Mouse (Mus musculus): Measurements from ENCODE around the gene Plscr3. TPM values are rescaled to one million over a fixed set of nuclear protein-coding genes. Genes with fewer than 3 reads are reported as not detected.

The Plscr3 gene
- polyA plus RNA-seq, 1 experiment = 35.4 TPM

DNA sequence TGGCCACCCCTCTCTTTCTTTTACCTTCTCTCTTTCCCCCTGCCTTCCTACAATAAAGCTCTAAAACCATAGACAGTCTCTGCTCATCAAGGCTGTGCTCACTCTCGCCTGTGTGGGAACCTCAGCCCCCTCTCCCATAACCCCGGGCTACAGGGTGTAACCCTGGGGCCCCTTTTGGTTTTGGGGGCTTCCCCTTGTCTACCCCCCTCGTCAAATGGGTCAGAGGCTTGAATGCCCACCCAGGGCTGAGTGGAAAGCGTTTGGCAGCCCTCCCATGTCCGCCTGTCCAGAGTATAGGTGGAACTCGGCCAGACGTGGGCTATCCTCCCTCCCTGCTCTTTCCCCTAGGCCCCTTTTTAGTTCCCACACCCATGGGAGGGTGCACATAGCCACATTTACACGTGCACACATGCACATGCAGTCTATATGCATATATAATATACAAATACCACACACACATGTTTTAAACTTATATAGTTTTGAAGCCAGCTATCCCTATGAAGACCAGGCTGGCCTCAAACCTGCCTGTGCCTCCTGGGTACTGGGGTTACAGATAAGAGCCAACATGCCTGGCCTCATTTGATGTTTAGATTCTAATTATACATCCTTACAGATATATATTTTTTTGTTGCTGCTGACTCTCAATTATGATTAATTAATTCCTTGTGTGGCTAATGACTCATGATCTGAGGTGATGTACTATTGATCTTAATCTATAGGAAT lies 18.1 kb downstream of the Plscr3 start:
- H3K27ac ChIP-seq (ENCODE audit: insufficient read depth, low read length) = no peak overlapping the region
- no peak for DNase-seq (ENCODE audit: low read depth in 1 of 2, low spot score in 2 of 2)
- no peaks in the 10 kb centered on the region for H3K36me3 ChIP-seq (ENCODE audit: control insufficient read depth, insufficient read depth, low read length)
- H3K27me3 ChIP-seq (ENCODE audit: control insufficient read depth, insufficient read depth, low read length) = no peaks in the 10 kb centered on the region
- TF ChIP-seq CTCF (IDR thresholded peaks at IDR 0.05; ENCODE audit: extremely low read depth, insufficient read depth, insufficient read length, insufficient replicate concordance) (no peak), POLR2A (IDR thresholded peaks at IDR 0.05; ENCODE audit: low read depth, low read length) (no peak)
- H3K4me3 ChIP-seq (ENCODE audit: extremely low read depth, insufficient read depth, insufficient read length) = no peak overlapping the region
- 50% methylated on average over 8 of the region's 8 CpGs for WGBS
- H3K4me1 ChIP-seq (ENCODE audit: control insufficient read depth, insufficient read depth, insufficient read length) = no peaks in the 10 kb centered on the region

DNA sequence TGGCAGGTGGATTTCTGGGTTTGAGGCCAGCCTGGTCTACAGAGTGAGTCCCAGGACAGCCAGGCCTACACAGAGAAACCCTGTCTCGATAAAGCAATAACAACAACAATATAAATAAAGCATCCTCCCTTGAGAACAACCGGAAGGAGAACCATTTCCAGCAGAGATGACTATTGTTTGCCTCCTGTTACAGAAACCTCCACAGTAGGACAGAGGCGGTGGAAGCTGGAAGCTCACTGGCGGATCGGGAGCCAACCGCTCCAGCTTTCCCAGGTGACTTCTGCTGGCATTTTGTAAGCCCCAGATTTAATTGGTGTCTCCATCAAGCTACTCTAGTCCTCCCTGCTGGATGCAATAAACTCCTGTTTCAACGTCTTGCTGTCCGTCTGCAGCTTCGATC lies 19.4 kb downstream of the Plscr3 start:
- WGBS = 92% methylated on average over 9 of the region's 9 CpGs
- H3K4me3 ChIP-seq (ENCODE audit: extremely low read depth, insufficient read depth, insufficient read length) = no peak overlapping the region
- H3K27me3 ChIP-seq (ENCODE audit: control insufficient read depth, insufficient read depth, low read length) = no peaks in the 10 kb centered on the region
- TF ChIP-seq CTCF (IDR thresholded peaks at IDR 0.05; ENCODE audit: extremely low read depth, insufficient read depth, insufficient read length, insufficient replicate concordance) = no peak
- no peak for TF ChIP-seq POLR2A (IDR thresholded peaks at IDR 0.05; ENCODE audit: low read depth, low read length)
- no peaks in the 10 kb centered on the region for H3K36me3 ChIP-seq (ENCODE audit: control insufficient read depth, insufficient read depth, low read length)
- H3K4me1 ChIP-seq (ENCODE audit: control insufficient read depth, insufficient read depth, insufficient read length) = no peaks in the 10 kb centered on the region
- no peak overlapping the region for H3K27ac ChIP-seq (ENCODE audit: insufficient read depth, low read length)
- no peak for DNase-seq (ENCODE audit: low read depth in 1 of 2, low spot score in 2 of 2)

DNA sequence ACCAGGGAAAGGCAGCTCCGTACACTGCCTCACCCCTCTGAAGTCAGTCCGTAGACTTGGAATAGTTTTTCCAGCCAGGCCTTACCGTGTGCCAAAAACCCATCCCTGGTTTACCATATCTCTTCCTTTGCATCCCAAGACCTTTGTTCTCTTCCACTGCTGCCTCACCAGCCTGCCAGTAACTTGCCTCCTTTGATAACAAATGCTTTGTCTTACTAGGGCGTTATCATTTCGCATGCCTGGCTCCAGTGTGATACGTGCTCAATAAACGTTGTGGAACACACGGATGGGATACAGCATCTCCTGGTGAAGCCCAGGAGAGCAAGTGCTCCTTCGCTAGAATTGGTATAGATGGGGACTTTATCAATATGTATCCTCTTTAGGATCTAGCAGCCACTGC lies 21.2 kb downstream of the Plscr3 start:
- Histone ChIP-seq H3K27ac (ENCODE audit: insufficient read depth, low read length) (no peak overlapping the region), H3K4me3 (ENCODE audit: extremely low read depth, insufficient read depth, insufficient read length) (no peak overlapping the region), H3K36me3 (ENCODE audit: control insufficient read depth, insufficient read depth, low read length) (no peaks in the 10 kb centered on the region), H3K4me1 (ENCODE audit: control insufficient read depth, insufficient read depth, insufficient read length) (no peaks in the 10 kb centered on the region), H3K27me3 (ENCODE audit: control insufficient read depth, insufficient read depth, low read length) (no peaks in the 10 kb centered on the region)
- DNase-seq (ENCODE audit: low read depth in 1 of 2, low spot score in 2 of 2) = no peak
- WGBS = 82% methylated on average over 9 of the region's 9 CpGs
- no peak for TF ChIP-seq CTCF (IDR thresholded peaks at IDR 0.05; ENCODE audit: extremely low read depth, insufficient read depth, insufficient read length, insufficient replicate concordance)
- no peak for TF ChIP-seq POLR2A (IDR thresholded peaks at IDR 0.05; ENCODE audit: low read depth, low read length)

DNA sequence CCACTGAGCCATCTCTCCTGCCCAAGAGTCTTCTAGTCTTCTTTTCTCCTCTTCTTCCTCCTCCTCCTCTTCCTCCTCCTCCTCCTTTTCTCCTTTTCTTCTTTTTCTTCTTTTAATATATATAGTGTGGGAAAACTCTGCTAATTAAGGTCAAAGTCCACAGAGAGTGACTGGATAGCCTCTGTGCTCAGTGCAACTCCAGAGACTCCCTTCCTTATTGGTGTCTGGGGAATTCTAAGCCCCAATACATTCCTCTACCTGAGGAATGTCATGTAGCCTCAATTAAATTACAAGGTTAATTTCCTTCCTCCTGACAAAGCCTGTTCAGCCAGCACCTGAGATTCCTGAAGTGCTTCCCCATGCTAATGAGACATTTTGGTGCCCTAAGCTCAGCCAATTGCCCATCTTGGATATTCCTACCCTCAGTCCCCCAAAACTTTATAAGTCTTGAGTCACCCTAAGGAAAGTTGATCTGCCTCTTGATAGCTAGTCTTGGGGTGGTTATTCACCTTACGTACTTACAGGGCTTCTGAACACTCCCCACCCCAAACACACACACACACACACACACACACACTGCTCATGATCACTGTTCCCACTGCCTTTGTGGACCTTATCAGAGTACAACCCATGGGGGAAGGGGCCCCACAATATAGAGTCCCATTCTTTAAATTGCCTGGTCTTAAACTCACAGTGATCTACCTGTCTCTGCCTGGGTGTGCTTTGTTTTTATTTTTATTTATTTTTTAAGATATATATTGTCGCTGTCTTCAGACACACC lies 24.3 kb downstream of the Plscr3 start:
- TF ChIP-seq CTCF (IDR thresholded peaks at IDR 0.05; ENCODE audit: extremely low read depth, insufficient read depth, insufficient read length, insufficient replicate concordance) (no peak), POLR2A (IDR thresholded peaks at IDR 0.05; ENCODE audit: low read depth, low read length) (no peak)
- H3K27ac ChIP-seq (ENCODE audit: insufficient read depth, low read length) = no peak overlapping the region
- no peaks in the 10 kb centered on the region for H3K36me3 ChIP-seq (ENCODE audit: control insufficient read depth, insufficient read depth, low read length)
- WGBS = 93% methylated on average over 2 of the region's 2 CpGs
- no peak for DNase-seq (ENCODE audit: low read depth in 1 of 2, low spot score in 2 of 2)
- H3K4me1 ChIP-seq (ENCODE audit: control insufficient read depth, insufficient read depth, insufficient read length) = no peaks in the 10 kb centered on the region
- H3K4me3 ChIP-seq (ENCODE audit: extremely low read depth, insufficient read depth, insufficient read length) = no peak overlapping the region
- H3K27me3 ChIP-seq (ENCODE audit: control insufficient read depth, insufficient read depth, low read length) = no peaks in the 10 kb centered on the region

DNA sequence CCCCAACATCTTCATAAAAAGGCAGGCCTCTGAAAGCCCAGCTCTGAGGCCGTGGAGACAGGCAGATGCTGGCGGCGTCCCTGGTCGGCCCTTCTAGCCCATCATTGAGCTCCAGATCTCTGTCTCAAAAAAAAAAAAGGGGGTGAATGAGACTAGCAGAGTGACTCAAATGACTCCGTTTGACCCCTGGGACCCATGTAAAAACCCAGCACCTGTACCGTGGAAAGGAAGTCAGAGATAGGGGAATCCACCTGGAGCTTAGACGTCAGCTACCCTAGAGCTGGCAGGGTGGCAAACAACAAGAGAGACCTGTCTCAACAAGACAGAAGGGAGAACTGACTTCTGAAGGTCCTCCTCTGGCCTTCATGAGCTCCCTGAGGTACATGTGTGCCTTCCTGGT lies 25.6 kb downstream of the Plscr3 start:
- Histone ChIP-seq H3K36me3 (ENCODE audit: control insufficient read depth, insufficient read depth, low read length) (no peaks in the 10 kb centered on the region), H3K27ac (ENCODE audit: insufficient read depth, low read length) (no peak overlapping the region), H3K4me3 (ENCODE audit: extremely low read depth, insufficient read depth, insufficient read length) (no peak overlapping the region), H3K4me1 (ENCODE audit: control insufficient read depth, insufficient read depth, insufficient read length) (no peaks in the 10 kb centered on the region), H3K27me3 (ENCODE audit: control insufficient read depth, insufficient read depth, low read length) (no peaks in the 10 kb centered on the region)
- no peak for DNase-seq (ENCODE audit: low read depth in 1 of 2, low spot score in 2 of 2)
- TF ChIP-seq CTCF (IDR thresholded peaks at IDR 0.05; ENCODE audit: extremely low read depth, insufficient read depth, insufficient read length, insufficient replicate concordance) = no peak
- TF ChIP-seq POLR2A (IDR thresholded peaks at IDR 0.05; ENCODE audit: low read depth, low read length) = no peak
- WGBS = 86% methylated on average over 7 of the region's 7 CpGs

DNA sequence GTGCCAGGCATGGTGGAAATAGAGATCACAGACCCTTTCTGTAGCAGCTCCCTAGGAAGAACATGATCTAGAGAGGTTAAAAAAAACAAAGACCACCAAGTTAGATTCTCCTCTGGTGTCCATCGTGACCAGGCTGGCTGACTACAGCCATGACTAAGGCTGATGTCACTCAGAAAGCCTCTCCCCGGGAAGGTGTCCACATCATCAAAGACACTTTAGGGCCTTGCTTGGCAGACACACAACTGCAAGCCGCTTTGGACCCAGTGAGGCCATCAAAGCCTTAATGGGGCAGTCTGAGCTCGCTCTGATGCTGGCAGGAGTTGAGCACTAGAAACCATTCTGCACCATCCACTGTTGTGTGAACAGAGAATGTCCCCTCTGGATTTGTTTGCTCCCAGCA lies 26.3 kb downstream of the Plscr3 start:
- no peak for DNase-seq (ENCODE audit: low read depth in 1 of 2, low spot score in 2 of 2)
- no peak for TF ChIP-seq POLR2A (IDR thresholded peaks at IDR 0.05; ENCODE audit: low read depth, low read length)
- TF ChIP-seq CTCF (IDR thresholded peaks at IDR 0.05; ENCODE audit: extremely low read depth, insufficient read depth, insufficient read length, insufficient replicate concordance) = no peak
- 84% methylated on average over 4 of the region's 4 CpGs for whole genome bisulfite sequencing
- no peaks in the 10 kb centered on the region for H3K36me3 ChIP-seq (ENCODE audit: control insufficient read depth, insufficient read depth, low read length)
- no peaks in the 10 kb centered on the region for H3K4me1 ChIP-seq (ENCODE audit: control insufficient read depth, insufficient read depth, insufficient read length)
- H3K4me3 ChIP-seq (ENCODE audit: extremely low read depth, insufficient read depth, insufficient read length) = no peak overlapping the region
- H3K27ac ChIP-seq (ENCODE audit: insufficient read depth, low read length) = no peak overlapping the region
- H3K27me3 ChIP-seq (ENCODE audit: control insufficient read depth, insufficient read depth, low read length) = no peaks in the 10 kb centered on the region

DNA sequence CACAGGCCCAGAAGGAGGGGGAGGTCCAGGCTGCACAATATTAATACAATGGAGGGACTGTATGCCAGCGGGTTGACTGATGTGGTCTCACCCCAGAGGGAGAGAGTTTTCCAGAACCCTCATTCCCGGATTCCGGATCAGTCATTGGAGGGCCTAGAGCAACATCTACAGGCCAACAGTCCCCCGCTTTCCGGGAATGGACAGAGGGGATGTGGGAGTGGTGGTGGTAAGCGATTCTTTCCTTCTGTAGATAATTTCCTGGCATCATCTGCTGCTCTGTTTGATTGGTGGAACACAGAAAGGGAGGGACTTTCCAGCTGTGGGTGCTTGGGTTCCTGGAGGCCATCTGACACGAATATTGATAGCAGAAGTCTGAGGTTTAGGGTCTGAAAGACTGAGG lies 30.0 kb downstream of the Plscr3 start:
- 39% methylated on average over 7 of the region's 7 CpGs for WGBS
- DNase-seq (ENCODE audit: low read depth in 1 of 2, low spot score in 2 of 2) = no peak
- Histone ChIP-seq H3K36me3 (ENCODE audit: control insufficient read depth, insufficient read depth, low read length) (no peaks in the 10 kb centered on the region), H3K4me1 (ENCODE audit: control insufficient read depth, insufficient read depth, insufficient read length) (no peaks in the 10 kb centered on the region), H3K27ac (ENCODE audit: insufficient read depth, low read length) (no peak overlapping the region; the same call in 1 of the 2 replicates), H3K27me3 (ENCODE audit: control insufficient read depth, insufficient read depth, low read length) (no peaks in the 10 kb centered on the region), H3K4me3 (ENCODE audit: extremely low read depth, insufficient read depth, insufficient read length) (no peak overlapping the region)
- TF ChIP-seq CTCF (IDR thresholded peaks at IDR 0.05; ENCODE audit: extremely low read depth, insufficient read depth, insufficient read length, insufficient replicate concordance) (no peak), POLR2A (IDR thresholded peaks at IDR 0.05; ENCODE audit: low read depth, low read length) (no peak)

All from spleen, adult 2 months (tissue).